Mouse (Mus musculus) urinary bladder, adult 2 months (tissue): Measurements from ENCODE around the gene Olfr974. TPM values are rescaled to one million over a fixed set of nuclear protein-coding genes. Genes with fewer than 3 reads are reported as not detected.
"Not testable (repeated sequence)": the region's sequence is repeated elsewhere in the genome, so short reads cannot be mapped to it uniquely, and the experiment has no call there.

Experiments
- DNase-seq: peaks from one replicate; pipeline ENCODE4 v3.0.0; 2022; ENCODE audit warnings: low spot score
- polyA plus RNA-seq: library from polyadenylated mRNA; depleted of rRNA; stranded (reverse); fragments of >200 nt; gene quantifications from 2 replicates; pipeline ENCODE4 v1.2.3, GENCODE M21; 2012; rRNA removed

Olfr974 gene
- polyA plus RNA-seq, result not detected in 2 replicates

DNA sequence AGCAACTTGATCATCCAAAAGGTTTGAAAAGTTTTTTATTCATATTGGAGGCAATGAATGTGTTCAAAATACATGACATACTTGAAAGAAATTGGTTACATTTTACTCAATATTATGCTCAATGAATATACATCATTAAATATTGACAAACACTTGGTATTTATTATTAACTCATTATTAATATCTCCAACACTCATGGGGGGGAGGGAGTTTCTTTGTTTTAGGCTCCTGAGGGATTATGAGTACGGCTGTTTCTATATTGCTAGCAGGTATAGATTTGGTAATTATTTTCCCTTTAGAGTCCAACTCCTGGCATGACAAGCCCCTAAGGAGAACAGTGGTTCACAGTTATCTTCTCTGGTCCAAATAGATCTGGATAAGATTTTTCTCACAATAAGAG is at the start of gene Olfr974:
TSS of gene Olfr974 (plus strand) at position 301 of the 400 bp plus-strand sequence.
- no peak for DNase-seq

- no peak for DNase-seq
Observed at GRCm38 (mm10) chr9:39905106-39905505, 32.2 kb upstream of the Olfr974 start.

DNA sequence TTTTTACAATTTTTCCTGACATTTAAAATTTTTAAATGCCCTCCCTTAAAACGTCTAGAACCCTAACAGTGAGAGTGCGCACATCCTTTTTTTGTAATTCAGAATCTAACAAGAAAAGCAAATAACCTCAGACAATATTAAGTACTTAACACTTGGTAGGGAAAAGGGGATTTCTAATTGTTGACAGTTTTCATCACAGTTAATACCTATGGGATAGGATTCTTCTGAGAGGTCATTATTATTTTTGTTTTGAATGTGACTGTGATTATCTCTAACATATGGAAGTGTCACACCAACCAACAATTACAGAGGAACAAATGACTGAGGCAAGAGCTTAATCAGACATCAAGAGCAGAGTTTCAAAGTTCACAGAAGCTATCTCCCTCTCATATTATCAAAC is 30.3 kb upstream of the Olfr974 start, which contains the start of gene Olfr229:
TSS of gene Olfr229 (plus strand) at position 301 of the 400 bp plus-strand sequence.
- no peak for DNase-seq

DNA sequence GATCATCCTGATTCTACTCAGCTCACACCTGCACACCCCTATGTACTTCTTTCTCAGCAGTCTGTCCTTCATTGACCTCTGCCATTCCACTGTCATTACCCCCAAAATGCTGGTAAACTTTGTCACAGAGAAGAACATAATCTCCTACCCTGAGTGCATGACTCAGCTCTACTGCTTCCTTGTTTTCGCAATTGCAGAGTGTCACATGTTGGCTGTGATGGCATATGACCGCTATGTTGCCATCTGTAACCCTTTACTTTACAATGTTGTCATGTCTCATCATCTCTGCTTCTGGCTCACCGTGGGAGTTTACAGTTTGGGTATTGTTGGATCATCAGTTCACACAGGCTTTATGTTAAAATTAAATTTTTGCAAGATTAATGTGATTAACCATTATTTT is 27.4 kb upstream of the Olfr974 start:
- no peak for DNase-seq

GRCm38 (mm10) chr9:39927975-39928836 is 9.1 kb upstream of the Olfr974 start:
- DNase-seq, result not testable (repeated sequence)

- DNase-seq, result not testable (repeated sequence)
Observed at GRCm38 (mm10) chr9:39928837-39929236, 8.5 kb upstream of the Olfr974 start.

- DNase-seq, result no peak
Observed at GRCm38 (mm10) chr9:39951946-39952345, 14.6 kb downstream of the Olfr974 start, which contains the start of gene Olfr975. TSS of gene Olfr975 (minus strand) at chr9:39952046.

DNA sequence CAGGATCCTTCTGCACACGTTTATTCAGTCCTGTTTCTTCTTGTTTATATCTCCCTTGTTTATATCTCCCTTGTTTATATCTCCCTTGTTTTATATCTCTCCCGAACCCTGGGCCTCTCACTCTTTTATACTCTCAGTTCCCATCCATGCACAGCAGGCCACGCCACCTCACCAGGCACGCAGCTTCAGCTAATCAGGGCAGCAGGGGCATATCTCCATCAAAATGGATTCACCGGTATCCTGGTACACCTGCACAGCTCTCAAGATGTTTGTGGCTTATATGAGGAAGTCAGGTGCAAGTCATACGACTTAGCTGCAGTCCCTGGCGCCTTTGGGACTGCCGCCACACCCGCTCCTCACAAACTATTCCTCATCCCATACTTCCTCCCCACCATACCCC is 23.7 kb downstream of the Olfr974 start, which contains the start of gene Olfr976:
TSS of gene Olfr976 (minus strand) at position 101 of the 400 bp plus-strand sequence.
- DNase-seq, result not testable (repeated sequence)

- not testable (repeated sequence) for DNase-seq
Observed at GRCm38 (mm10) chr9:39976581-39977145, 39.4 kb downstream of the Olfr974 start.

DNA sequence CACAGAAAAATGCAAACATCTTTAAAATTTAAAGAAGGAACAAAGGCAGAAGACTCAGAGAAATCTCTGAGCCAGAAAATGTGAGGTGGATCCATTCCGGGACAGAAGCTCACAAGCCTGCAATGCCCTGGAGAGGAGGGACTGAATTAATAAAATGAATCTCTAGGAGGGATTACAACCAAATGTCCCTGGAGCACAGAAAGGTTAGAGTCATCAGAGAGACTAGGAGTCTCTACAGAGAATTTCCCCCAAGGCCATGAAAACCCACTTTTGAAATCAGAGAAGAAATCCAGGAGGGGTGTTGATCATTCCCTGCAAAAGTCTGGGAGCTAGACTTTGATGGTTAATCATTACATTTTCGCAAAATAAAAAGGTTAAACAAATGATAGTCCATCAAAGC is 54.5 kb downstream of the Olfr974 start, which contains the start of gene Olfr978:
TSS of gene Olfr978 (plus strand) at position 301 of the 400 bp plus-strand sequence.
- no peak for DNase-seq

Other genes with a start within 250 kb of the Olfr974 start
- not detected in 2 replicates for gene Olfr149, start 230.4 kb upstream of the Olfr974 start, polyA plus RNA-seq
- gene Olfr965, start 226.1 kb upstream of the Olfr974 start, polyA plus RNA-seq, result not detected in 2 replicates
- not detected in 2 replicates for gene Olfr150, start 206.5 kb upstream of the Olfr974 start, polyA plus RNA-seq
- not detected in 2 replicates for gene Olfr967, start 191.3 kb upstream of the Olfr974 start, polyA plus RNA-seq
- gene Olfr968, start 154.2 kb upstream of the Olfr974 start, polyA plus RNA-seq, result not detected in 2 replicates
- not detected in 2 replicates for gene Olfr969, start 146.6 kb upstream of the Olfr974 start, polyA plus RNA-seq
- gene Olfr970, start 128.6 kb upstream of the Olfr974 start, polyA plus RNA-seq, result not detected in 2 replicates
- gene Olfr971, start 100.6 kb upstream of the Olfr974 start, polyA plus RNA-seq, result not detected in 2 replicates
- gene Olfr972, start 71.1 kb upstream of the Olfr974 start, polyA plus RNA-seq, result not detected in 2 replicates
- not detected in 2 replicates for gene Olfr229, start 30.2 kb upstream of the Olfr974 start, polyA plus RNA-seq
- not detected in 2 replicates for gene Olfr975, start 14.5 kb downstream of the Olfr974 start, polyA plus RNA-seq
- not detected in 2 replicates for gene Olfr976, start 23.6 kb downstream of the Olfr974 start, polyA plus RNA-seq
- gene Olfr978, start 54.6 kb downstream of the Olfr974 start, polyA plus RNA-seq, result not detected in 2 replicates
- gene Olfr979, start 66.0 kb downstream of the Olfr974 start, polyA plus RNA-seq, result not detected in 2 replicates
- not detected in 2 replicates for gene Olfr980, start 72.1 kb downstream of the Olfr974 start, polyA plus RNA-seq
- not detected in 2 replicates for gene Olfr981, start 84.0 kb downstream of the Olfr974 start, polyA plus RNA-seq
- gene Olfr982, start 136.3 kb downstream of the Olfr974 start, polyA plus RNA-seq, result not detected in 2 replicates
- not detected in 2 replicates for gene Olfr983, start 156.1 kb downstream of the Olfr974 start, polyA plus RNA-seq
- not detected in 2 replicates for gene Olfr984, start 176.7 kb downstream of the Olfr974 start, polyA plus RNA-seq
- not detected in 2 replicates for gene Olfr985, start 192.7 kb downstream of the Olfr974 start, polyA plus RNA-seq
- gene Tmem225, start 210.6 kb downstream of the Olfr974 start, polyA plus RNA-seq, result not detected in 2 replicates
- not detected in 2 replicates for gene Olfr986, start 243.4 kb downstream of the Olfr974 start, polyA plus RNA-seq